Mouse (Mus musculus) mesoderm, embryonic 11.5 days (tissue): ENCODE measurements at regions not wholly inside any gene's neighbourhood (a gene's known extent, or its start where the extent isn't known, plus 50 kb on each side); places are given as distances from the start of the nearest gene placed in this dataset.

Source experiments
- DNase-seq: peaks from one replicate; pipeline ENCODE4 v3.0.0-alpha.2; 2012; ENCODE audit warnings: low read depth, low spot score

DNA sequence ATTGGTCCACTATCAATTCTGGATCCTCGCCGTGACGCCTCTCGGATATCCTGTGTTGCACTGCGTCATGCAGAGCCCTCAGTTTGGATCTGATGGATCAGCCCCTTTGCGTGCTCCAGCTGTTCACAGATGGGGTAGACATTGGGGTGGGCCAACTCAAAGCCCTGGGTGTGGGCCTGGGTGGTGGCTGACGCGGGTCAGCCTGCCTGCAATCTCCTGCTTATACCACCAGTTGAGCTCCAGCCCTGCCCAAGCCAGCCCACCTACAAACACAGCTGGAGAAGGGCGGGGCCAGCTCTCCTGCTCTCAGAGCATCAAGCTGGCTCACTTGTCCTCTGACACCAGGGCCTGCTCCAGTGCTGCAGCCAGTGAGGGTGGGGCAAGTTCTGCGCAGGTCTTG, 73.1 kb downstream of the Rps15a start:
- DNase-seq: no peak

DNA sequence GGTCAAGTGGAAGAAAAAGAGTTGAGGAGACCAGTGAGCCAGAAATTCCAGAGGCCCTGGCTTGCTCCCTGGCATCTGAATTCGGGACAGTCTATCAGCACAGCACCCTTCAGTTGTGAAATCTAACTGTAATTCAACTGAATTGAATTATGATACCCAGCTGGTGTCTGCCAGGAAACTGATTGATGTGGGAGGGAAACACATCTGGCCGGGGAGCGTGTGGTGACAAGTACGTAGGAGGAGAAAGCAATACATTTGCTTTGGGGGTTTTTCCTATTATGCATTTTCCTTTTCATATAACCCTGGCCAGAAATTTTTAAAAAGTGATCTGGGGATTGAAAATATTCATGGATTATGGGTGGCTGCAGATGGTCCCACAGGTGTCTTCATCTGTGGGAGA, 76.1 kb downstream of the Rps15a start:
- DNase-seq: no peak

DNA sequence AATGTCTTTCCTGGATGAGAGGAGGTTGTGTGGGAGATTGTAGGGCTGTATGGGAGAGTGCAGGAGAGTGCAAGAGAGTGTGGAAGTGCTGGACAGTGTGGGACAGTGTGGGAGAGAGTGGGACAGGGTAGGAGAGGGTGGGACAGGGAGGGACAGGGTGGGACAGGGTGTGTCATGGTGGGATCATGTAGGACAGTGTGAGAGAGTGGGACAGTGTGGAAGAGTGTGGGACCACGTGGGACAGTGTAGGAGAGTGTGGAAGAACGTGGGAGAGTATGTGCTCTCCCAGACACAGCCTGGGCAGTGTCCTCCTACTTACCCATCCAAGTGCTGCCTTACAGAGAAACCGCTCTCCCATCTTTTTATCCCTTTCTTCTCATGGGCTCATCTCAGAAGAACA, 78.9 kb downstream of the Rps15a start:
- DNase-seq: no peak

DNA sequence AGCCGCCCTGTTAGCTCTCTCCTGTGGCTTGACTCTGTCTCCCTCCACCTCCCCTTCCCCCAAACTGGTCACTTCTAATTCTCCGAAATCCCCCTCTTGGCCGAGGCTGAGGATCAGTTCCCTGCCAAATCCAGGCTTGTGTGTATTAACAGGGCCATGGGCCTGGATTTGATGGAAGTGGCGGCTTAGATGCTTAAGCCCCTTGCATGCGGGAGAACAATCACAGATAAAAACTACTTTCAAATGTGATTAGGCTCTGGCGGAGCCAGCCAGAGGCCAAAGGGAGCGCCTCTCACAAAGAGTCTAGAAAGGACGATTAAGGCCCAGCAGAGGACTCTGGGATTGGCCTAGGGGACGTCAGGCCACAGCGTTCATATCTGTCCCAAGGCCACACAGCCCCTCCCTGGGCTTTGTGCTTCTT, 89.9 kb downstream of the Rps15a start:
- DNase-seq: no peak

DNA sequence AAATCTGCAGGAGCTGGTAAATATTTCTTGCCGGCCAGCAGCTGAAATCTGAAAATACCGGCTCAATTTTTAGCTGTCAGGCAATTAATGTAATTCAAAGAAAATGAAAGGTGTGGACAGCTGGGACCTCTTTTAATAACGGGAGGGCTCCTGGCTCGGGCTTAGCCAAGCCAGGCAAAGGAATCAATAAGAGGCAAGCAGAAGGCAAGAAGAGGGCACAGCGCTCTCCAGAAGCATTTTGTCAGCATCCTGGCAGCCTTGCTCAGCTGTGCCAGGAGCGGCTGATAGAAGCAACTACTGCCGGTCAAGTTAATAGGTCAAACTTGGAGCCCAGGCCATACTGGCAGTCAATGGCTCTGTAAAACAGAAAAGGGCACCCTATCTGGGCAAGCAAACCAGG, 111.4 kb downstream of the Rps15a start:
- no peak for DNase-seq

DNA sequence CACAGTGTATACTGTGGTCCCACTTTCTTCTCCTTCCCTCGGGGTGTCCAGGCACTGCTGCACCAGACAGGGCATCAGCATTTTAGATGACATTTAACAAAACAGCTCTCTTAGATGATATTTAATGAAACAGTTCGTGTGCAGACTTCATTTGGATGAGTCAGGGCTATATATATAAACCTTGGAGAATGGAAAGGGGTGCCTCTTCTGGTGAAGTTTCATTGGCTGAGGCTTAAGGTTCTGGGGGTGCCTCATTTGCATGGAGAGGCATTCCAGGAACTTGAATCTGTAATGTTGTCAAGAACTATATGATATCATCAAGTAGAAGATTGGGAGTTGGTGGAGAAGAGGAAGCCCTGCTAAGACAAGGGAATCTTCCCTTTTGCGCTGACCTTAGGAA, 114.1 kb downstream of the Rps15a start:
- no peak for DNase-seq

DNA sequence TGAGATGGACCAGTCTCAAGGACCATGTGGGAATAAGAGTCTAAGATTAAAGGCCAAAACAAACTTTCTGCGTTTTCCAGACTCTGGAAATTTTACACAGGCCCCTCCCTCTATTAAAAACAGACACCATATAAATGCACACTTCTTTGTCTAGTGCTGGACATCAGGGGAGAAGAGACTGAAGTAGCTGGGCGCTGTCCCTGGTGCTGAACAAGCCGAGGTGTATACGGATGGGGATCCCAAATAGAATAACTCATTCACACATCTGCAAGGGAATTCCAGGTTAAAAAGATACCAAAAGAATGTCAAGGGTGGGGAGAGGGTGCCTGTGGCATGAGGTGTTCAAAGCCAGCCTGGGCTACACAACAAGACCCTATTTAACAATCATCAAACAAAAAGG, 114.9 kb downstream of the Rps15a start:
- peak; percentile 78 for DNase-seq

DNA sequence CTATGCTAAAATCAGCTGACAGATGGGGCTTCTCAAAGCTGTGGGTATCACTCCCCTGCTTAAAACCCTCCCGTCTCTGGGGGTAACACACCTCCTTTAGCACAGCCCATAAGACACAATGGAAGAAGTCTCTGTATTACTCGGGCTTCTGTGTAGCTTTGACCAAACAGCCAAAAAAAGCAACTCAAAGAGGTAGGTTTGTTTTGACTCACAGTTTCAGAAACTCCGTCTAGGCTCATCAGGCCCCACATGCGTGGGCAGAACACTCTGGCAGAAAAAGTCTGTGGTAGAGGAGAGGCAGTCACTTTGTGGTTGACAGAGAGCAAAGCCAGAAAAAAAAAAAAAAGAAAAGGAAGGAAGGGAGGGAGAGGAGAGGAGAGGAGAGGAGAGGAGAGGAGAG, 133.8 kb downstream of the Rps15a start:
- no peak for DNase-seq

DNA sequence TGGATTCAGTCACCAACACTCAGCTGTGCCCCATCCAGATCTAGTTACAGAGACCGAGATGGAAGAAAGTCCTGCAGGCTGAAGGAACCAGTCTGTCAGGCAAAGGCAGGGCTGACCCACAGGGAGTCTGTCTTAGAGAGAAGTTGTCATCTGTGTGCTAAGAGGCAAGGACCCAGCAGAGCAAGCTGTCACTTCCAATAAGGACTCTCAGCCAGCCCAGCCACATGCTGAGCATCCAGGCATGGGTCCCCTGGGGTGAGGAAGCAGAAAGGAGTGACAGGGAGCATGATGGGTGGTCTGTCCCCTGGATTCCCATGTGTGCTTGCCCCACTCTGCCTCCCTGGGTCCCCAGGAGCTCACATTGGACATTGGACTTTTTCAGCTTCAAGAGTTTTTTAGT, 144.8 kb downstream of the Rps15a start:
- no peak for DNase-seq

DNA sequence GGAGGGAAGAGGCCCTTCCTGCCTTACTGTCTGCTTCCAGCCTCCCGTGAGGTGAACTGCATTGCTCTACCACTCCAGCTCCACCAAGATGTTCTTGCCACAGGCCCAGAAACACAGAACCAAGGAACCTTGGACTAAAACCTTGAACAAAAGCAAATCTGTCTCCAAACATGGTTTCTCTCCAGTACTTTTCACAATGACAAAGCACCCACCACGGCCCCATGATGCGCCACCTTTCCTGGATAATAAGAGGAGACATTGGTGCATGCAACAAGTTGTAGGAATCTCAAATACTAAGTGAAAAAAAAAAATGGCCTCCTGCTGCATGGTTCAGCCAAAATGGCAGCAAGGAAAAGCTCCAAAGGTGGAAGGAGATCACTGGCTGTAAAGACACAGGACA, 172.6 kb downstream of the Rps15a start:
- DNase-seq: no peak

DNA sequence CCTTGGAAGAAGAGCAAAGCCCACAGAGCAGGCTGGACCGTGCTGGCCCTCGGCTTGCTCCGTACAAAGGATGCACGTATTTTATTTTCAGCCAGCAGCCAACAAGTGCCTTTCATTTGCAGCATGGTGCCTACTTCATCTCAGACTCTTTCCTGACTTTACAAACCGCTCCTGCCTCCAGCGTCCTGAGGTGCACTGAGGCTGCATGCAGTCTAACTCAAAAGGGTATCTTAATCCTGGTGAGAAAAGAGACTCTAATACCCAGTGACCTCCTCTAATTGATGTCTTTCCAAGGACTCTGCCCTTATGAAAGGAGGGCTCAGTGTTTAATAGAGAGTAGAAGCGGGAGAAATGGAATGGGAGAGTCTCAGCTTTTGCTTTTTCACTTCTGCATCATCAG, 176.4 kb downstream of the Rps15a start:
- DNase-seq: no peak

DNA sequence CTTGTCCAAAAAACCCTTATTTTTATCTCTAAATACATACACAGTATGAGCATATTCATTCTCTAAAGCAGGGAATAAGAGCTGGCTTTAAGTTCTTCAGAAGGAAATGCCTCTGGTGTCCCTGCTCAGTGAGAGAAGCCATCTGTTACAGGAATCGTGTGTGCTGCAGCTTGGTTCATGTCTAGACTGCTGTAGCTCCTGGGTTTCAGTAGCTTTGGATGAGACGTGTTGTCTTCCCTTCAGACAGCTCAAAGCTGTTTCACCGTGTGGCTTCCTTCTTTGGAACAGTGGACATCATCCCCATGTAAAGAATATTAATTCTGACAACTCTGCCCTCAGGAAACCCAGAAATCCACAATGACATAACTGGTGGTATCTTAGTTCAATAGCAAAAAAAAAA, 181.1 kb downstream of the Rps15a start:
- DNase-seq: no peak

DNA sequence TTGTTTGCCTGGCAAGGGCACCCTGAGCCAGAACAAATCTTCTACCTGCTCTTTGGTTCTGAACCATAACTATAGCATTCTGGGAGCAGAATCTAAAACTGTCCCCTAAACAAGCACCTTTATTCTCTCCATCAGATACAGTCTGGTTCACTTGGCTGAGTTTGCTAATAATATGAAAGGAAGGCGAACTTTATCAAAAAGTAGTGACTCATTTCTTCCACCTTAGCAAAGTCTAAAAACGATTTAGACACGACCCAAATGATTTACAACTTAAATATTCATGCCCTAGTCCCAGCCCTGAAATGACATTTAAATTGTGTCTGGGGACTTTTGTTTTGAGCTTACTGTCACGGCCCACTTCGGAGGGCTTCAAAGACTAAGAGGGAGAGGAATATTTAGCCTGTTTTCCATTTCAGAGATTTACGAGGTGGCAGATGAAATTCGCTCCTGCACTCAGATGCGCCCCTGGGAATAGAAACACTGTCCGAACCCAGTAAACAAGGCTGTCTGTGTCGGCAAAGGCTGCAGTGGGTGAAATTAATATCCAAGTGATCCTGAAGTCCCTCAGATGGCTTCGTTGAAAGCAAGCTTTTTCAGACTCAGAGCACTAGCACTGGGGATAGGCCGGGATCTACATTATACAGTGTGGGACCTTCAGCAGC, 184.6 kb downstream of the Rps15a start:
- DNase-seq: peak; percentile 42

DNA sequence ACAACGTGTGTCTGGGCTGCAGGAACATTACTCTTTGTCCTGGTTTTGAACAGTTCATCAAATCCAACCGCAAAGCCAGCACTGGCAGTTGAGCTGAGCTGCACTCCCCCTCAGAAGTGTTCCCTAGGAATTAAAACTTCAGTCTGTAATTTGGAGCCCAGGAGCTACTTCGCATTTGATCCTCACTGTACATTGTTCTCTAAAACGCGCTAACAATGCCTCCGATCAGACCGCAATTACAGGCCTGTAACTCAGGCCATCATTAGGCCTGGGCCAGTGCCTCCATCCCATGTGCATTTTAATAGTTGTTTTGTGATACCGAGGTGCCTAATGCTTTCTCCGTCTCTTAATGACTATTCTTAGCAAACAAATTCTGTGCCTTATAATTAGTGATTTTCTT, 185.6 kb downstream of the Rps15a start:
- no peak for DNase-seq

DNA sequence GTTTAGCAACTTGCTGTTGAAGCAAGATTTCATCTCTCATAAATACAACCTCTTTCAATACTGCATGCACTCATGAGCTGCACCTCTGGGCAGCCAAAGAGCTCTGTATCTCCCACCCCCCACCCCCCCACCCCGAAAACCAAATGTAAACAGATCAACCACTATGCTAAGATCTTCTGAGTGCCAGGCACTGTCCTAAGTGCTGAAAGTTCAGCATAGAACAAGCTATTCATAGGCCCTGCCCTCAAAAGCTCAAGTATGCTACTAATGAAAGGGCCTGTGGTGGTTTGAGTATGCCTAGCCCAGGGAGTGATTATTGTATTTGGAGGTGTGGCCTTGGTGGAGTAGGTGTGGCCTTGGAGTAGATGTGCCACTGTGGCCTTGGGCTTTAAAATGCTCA, 189.6 kb downstream of the Rps15a start:
- DNase-seq: peak; percentile 30

DNA sequence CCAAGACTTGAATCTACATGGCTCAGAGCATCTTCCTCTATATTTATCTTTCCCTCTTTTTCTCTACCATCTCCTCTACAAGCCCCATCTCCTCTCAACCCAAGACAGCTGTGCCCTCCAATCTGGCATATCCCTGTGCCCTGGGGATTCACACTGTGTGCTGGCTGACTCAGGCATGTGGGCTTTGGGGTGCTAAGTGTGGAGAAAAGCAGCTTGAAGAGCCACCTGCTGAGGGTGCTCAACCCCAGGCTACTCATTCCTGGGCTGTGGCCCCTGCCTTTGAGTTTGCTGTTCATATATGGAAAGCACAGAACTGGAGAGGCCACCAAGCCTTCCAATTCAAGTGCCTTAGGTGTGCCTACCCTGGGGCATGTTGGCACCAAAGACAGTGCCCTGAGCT, 193.7 kb downstream of the Rps15a start:
- DNase-seq: no peak

DNA sequence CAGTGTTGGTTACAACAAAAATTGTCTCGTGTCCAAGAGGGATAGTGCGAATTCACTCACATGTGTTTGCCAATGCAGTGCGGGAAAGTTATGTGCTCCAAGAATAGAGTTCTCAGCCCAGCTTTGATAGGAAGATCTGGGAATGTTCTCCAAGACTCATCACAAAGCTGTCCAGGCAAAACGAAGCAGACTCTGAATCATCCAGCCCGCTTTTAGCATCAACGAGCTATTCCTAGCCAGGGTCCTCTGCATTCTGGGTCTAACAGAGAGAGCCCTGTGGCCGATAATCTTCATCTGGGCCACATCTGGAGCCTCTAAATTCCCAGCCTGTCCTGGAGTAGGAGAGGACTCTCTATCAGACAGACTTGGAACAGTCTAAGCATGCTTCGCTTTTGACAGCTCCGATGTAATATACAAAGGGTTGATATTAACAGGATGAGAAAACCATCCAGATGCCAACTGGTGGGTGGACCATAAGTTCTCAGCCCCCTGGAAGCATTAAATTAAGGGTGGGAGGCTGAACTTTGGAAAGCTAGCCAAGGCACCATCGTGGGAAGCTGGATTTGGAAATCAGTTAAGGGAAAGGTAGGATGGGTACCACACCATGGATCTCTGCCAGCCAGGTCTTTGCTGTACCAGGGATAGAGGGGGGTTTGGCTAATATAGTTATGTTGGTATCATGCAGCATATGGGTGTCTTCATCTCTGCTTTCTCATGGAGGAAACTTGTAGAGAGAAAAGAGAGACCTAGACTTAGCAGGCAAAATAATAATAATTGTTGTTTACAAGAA, 197.6 kb downstream of the Rps15a start:
- no peak for DNase-seq

DNA sequence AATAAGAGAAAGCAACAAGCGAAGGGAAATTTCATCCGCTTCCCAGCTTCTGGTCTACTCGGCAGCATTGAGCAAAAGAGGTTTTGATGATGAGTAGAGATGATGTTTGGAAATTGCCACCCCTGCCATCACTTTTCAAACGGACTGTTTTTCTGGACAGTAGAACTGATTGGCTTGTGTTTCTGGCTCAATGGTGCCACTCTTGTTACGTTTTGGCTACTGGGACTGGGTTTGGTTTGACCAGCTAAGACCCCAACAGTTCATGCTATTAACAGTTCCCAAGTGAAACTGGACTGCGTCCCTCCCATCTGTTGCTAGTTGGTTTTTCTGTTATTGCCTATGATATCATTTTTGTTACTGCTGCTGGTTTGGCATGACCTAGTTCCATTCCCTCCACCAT, 199.1 kb downstream of the Rps15a start:
- no peak for DNase-seq

DNA sequence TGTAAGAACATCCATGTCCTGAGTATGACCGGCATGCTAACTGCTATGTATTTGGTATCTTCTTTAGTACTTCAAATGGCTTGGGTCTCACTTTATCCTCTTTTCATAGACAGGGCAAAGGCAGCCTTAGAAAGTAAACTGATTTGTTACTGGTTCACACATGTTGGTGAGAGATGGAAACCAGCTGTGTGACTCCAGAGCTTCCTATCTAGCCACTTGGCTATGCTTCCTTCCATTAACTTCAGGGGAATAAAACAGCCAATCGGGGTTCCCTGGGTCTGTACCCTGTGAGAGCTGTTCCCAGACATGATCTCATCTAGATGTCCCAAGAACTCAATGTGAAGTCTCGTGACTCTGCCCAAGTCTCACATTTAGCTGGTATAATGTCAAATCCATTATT, 203.5 kb downstream of the Rps15a start:
- no peak for DNase-seq

DNA sequence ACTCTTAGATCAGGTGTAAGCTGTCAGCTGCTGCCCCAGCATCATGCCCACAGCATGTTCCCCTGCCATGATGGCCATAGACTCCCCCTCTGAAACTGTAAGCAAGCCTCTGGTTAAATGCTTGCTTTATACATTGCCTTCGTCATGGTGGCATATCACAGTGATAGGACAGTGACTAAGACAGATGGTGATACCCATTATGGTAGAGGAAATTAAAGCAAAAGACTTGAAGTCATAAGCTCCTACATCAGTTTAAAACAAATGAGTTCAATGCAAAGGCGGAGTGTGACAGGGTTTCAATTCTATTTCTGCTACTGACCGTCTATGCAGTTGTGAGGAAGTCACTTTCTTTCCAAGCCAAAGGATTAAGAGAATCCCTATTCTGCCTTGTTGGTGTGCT, 204.9 kb downstream of the Rps15a start:
- no peak for DNase-seq

DNA sequence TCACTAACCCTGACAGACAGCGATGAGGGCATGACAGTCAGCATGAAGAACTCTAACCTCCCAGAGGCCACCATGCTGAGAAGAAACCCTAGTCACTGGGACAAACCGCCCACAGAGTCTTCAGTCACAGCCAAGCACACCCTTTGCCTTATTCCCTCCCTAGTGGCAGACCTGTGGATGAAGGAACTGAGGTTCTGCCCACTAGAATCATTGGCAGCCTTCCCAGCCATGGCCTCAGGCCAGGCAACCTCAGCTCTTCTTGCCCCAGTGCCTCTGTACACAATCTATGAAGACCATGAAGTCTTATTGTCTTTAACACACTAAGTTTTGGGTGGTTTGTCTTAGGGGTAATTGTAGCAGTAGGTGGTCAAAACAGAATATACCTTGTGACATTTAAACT, 219.5 kb downstream of the Rps15a start:
- DNase-seq: no peak

DNA sequence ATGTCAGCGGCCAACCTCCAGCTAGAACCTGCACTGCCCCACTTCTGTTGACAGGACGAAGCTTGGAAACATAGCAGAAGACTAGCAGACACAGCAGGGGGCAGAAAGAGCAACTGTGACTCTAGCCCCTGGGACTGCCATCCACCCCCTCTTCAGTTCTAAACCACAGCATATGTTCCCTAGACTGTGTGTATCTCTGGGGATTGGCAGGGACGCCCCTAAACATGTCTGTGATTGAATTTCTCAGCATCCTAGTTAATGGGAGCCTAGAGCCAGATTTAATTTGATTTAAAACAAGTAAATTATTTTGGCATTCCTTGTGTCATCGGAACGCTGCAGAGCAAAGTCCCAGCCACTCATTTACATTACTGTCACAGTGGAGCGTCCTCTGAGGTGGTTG, 228.7 kb downstream of the Rps15a start:
- no peak for DNase-seq

DNA sequence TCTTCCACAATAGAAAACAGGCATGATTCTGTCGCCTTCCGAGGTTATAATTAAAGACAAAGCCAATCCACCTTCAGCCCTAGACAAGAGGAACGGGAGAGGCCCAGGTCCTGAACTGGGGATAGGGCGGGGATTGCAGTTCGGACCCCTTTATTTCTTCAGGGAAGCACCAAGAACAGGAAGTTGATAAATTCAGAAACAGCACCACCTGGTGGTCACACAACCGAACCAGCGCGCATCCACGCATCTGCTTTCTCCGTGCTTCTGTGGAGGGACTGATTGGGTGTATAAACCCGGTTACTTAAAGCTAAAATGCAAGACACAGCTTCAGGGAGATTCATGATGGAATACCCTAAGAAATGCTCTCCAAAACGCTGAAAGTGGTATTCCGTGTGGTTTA, 233.2 kb downstream of the Rps15a start:
- DNase-seq: peak; percentile 82

DNA sequence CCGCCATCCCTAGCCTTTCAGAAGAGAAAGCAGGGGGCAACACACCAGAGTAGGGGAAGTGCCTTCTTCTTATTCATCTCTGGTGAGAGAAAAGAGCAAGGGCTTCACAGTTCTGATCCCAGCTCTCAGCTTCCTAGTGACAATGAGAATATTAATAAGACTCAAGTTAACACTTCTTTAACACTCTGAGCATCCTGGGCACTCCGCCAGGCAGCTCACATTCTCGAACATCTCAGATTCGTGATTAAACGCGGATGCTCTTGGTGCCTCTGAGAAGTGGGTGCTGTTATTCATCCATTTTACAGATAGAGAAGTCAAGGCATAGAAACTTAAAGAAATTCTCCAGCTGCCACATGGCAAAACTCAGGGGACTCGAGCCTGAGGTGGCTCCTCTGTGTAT, 237.1 kb downstream of the Rps15a start:
- no peak for DNase-seq
